Mouse (Mus musculus): ENCODE data around the gene Atp5c1.

Atp5c1 gene

DNA sequence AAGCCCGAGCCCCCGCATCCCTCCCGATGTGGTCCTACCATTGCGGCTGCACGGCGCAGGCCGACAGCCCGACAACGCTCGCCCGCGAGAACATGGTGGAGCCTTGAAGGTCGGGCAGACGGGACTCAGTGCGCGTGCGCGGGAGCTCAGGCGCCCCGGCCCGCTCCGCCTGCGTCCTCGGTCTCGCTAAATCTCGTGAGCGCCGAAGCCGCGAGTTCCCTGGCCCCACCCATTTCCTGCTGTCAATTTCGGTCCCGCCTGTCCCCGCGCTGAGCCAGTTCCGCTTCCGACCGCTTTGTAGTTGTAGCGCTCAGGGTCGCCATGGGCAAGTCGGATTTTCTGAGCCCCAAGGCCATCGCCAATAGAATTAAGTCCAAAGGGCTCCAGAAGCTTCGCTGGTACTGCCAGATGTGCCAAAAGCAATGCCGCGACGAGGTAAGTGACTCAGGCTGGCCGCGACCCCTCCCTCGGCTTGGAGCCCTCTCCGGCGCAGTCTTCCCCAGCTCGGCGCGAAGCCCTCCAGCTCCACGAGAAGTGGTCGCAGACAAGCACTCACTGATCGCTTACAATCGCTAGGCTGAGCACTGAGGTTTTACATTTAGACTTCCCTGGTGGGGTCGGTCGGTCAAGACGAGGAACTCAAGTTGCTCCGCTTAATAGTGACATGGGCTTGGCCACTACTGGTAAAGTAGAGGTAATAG, at the start of gene Atp5c1, which contains the start of gene Kin:
Atp5c1 (minus strand) TSS at position 201 of the 701 bp plus-strand sequence.
Kin (plus strand) TSS at position 284 of the 701 bp plus-strand sequence.
- in situ Hi-C loops (cut with MboI; ENCODE audit: low sequenced_read_pairs): no loop called here

DNA sequence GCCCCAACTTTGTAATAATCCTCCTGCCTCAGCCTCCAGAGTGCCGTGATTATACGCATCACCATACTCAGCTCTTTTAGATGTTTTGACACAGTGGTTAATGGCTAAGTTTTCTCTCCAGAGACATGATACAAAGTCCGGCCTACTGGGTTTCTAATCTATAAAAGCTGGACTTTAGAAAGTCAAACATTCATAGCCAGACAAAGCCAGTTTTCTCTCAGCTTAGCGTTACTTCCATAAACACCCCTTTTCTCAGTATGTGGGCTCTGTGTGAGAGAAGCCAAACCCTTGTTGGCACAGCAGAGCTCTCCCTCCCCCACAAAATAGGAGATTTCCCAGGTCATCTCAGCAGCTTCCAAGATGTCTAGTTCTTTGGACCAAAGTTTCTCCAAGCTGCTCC, 48.3 kb upstream of the Atp5c1 start:
- in situ Hi-C loops (cut with MboI; ENCODE audit: low sequenced_read_pairs): no loop called here

DNA sequence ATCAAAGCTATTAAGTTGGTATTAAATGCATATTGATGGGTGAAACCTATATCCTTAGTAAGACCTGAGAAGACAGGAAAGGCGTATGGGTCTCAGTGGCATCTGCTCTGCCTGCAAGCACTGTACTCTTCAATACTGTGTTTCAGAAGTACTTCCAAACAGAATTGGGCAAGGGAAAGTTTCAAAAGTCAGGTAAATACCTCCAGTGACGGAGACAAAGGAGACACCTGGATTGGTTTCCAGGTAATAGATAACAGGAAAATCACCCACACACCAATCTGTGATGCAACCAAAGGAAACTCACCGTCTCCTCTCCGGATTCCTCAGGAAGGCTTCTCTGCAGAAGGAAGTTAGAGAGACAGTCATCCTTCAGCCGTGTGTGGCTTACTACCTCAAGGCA, 47.2 kb upstream of the Atp5c1 start:
- in situ Hi-C loops (cut with MboI; ENCODE audit: low sequenced_read_pairs): no loop called here

DNA sequence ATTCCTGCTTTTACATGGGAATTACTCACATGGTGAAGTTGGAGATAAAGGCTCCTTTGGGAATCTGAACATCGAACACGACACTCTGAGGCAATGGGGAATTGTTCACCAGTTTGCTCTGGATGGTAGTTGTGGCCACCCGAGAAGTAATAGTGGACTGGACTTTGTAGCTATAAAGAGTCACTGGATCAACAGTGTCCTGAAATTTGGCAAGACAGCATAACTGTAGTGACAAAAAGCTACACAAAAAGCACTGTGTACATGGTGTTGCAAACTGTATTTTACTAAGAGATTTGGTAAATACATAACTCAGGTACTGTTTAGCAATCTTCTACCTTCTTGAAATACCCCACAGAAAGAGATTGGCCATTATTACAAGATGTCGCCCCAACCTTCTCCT, 45.8 kb upstream of the Atp5c1 start:
- in situ Hi-C loops (cut with MboI; ENCODE audit: low sequenced_read_pairs): no loop called here

GRCm38 (mm10) chr2:10121826-10122225, 41.5 kb upstream of the Atp5c1 start:
- in situ Hi-C loops (cut with MboI; ENCODE audit: low sequenced_read_pairs): no loop called here

- in situ Hi-C loops (cut with MboI; ENCODE audit: low sequenced_read_pairs): no loop called here
Observed at GRCm38 (mm10) chr2:10119276-10119675, 39.0 kb upstream of the Atp5c1 start.

- in situ Hi-C loops (cut with MboI; ENCODE audit: low sequenced_read_pairs): no loop called here
Observed at GRCm38 (mm10) chr2:10118751-10119150, 38.4 kb upstream of the Atp5c1 start.

DNA sequence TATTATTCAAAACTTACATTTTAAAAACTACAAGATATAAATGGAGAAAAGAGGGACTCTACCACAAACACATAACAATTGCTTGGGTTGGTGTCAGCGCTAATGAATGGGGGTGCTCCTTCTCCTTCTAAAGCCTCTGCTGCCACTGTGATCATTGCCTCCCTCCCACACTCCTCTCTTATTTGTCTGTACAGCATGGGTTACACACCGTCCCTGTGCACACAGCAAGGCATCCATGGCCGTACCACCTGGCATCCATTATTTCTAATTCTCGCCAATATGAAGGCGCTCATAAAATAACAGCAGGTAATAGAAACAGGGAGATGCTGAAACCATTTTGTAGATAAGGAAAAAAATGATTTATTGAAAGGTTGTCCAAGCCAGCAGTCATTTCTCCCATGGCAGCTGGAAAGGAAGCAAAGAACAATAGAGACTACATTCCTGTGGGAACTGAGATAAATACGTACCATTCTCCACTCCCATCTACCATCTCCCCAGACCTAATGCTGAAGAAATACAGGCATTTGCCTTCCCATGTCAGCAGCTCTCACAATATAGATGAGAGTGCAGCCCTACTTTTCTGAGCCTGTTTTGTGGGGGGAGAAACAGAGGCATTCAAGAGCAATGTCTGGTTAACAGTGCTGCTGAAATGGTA, 28.4 kb upstream of the Atp5c1 start:
- in situ Hi-C loops (cut with MboI; ENCODE audit: low sequenced_read_pairs): loop anchor here (10.0 kb wide), 1 partner anchor 186 kb away; no protein-coding TSS in a partner anchor

DNA sequence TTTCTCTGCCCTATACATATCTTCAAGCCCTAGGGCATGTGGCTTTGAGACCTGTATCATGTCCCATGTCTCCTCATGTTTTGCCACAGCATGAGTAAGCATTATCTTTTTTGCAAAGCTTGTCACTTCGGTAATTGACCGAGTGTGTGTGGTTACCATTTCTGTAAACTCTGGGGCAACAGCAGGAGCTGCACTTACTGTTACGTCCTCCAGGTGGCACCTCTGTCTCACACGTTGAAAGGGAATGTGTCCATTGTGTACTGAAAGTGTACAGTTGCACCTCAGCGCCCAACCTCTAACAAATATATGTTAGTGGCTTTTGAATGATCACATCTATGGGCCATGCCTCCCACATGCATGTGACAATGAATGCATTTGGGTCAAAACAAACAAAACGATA, 20.9 kb upstream of the Atp5c1 start:
- in situ Hi-C loops (cut with MboI; ENCODE audit: low sequenced_read_pairs): loop anchor here (10.0 kb wide), 1 partner anchor 194 kb away; no protein-coding TSS in a partner anchor

DNA sequence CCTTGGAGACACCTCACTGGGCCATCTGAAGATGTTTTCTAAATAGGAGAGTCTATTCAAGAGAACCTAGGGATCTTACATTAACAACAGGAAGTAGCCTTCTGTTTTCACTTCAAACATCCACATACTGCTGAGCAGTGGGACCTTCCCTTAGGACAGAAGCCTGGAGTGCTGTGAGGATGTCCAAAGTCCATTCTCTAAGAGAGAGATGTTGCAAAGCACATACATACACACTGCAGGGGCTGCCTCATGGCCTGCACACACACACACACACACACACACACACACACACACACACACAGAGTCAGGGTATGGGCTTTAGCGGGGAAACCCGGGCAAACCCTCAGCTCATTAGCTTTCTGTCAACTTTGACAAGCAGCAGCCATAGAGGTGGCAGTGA, 20.2 kb upstream of the Atp5c1 start:
- in situ Hi-C loops (cut with MboI; ENCODE audit: low sequenced_read_pairs): loop anchor here (10.0 kb wide), 1 partner anchor 194 kb away; no protein-coding TSS in a partner anchor

DNA sequence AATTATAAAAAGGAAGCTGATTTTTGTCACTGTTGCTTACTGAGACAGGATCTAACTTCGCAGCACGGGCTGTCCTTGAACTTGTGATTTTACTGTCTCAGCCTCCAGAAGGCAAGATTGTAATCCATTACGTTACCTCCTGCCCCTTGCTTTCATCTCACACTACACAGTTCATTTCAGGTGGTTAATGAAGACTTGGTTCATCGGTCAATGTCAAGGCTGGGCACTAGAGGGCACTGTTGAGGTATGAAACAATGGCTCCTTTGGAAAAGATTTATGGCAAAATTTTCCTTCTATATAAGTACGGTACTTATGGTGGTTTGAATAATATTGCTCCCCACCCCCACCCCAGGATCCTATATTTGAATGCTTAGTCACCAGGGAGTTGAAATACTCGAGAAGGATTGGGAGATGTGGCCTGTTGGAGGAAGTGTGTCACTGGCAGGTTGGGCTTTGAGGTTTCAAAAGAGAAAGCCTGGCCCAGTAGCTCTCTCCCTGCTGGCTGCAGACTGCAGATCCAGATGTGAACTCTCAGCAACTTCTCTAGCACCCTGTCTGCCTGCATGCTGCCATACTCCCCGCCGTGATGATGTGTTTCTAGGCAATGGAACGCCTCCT, 18.4 kb upstream of the Atp5c1 start:
- in situ Hi-C loops (cut with MboI; ENCODE audit: low sequenced_read_pairs): no loop called here

DNA sequence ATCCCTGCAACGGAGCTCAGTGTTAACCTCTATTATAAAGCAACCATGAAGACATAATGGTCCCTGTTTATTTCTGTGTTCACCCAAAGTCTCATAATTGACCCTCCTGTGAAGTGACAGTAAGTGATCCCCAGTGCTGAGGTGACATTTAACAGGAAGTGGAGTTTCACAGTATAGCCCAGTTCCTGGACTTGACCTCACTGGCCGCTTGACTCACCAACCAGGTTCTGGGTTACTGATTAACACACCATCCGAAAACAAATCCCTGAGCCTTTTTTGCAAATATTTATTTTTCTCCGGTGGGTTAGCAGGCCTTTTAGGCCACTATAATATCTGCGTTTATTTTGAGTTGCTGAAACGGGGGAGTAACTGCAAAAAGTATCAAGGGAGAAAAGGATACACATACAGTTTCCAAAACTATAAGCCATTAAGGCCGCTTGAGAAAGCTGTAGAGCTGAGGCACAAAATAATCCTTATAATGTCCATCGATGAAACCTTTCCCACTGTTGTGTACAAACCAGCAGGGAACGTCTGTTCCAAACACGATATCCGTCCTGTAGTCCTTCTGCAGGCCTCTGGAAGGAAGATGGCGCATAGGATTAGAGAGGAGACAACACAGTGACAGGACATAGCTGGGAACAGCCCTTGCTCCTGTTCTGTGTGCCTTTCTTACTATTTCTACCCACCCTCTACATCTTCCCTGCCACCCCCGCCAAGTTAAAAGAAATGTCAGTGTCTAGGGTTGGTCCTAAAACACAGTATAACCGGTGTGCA, 14.2 kb upstream of the Atp5c1 start:
- in situ Hi-C loops (cut with MboI; ENCODE audit: low sequenced_read_pairs): no loop called here

DNA sequence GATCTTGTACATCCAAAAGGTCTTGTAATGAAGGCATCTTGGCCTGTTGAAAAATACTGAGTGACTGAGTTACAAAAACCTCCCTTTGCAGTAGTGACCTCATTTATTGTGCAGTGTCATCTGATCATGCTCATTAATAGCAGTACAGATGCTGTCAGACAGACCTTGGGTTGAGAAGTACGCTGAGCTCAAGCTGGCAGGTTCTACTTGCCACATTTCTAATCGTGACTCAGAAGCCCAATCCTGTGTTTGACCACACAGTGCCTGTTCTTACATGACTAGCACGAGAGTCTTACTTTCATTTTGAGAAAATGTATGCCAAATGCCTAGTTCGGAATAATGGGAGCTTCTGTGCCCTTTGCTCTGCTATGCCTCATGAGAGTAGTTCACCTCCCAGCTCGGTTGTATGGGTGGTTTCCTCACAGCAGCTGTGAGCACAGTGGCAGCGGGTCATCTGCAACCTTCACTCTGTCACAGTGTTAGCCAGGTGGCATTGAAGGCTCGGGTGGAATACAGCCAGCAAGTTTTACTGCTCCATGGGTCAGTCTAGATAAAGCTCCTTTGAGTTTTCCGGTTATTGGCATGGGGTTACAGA, 7.0 kb upstream of the Atp5c1 start:
- in situ Hi-C loops (cut with MboI; ENCODE audit: low sequenced_read_pairs): no loop called here

DNA sequence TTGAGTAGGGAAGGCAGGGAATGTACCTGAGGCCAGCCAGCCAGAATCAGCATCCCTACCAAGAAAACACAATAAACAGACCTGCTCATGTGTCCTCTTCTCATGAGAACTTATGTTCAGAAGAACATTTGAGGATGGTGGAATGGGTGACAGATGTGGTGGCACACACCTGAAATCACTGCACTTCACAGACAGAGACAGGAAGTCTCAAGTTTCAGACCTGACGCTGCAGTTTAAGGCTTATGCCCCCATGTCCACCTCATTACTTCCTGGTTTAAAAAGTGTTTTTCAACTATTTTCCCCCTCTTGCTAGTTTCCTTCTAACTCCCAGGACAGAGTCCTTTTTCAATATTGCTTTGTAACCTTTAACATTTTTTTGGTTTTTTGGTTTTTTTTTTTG, 2.4 kb upstream of the Atp5c1 start:
- in situ Hi-C loops (cut with MboI; ENCODE audit: low sequenced_read_pairs): no loop called here

GRCm38 (mm10) chr2:10081453-10082080, 1.3 kb upstream of the Atp5c1 start:
- in situ Hi-C loops (cut with MboI; ENCODE audit: low sequenced_read_pairs): no loop called here

DNA sequence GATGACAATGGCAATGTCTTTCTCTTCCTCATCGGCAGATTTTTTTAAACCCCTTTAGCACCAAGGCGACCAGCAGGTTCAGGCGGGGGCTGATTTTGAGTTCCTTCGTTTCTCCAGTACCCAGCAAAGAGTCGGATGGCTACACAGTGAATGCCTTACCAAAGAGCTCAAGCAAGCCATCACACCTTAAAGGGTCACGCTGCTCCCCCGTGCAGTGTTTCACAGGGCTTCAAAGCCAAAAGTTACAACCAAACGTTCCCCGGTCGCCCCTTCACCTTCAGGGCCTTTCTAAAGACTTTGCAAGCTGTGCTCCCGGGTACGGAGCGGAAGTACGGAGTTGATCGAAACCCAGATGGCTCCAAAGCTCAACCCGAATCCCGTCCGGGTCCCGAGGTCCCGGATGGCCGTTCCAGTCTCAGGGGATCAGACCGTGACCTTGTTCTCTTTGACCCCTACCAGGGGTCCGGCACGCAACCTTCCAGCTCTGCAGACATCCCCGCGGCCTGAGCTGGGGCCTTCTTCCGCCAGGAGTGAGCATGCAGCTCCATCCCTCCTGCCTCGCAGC, 483 bp downstream of the Atp5c1 start:
- in situ Hi-C loops (cut with MboI; ENCODE audit: low sequenced_read_pairs): no loop called here

DNA sequence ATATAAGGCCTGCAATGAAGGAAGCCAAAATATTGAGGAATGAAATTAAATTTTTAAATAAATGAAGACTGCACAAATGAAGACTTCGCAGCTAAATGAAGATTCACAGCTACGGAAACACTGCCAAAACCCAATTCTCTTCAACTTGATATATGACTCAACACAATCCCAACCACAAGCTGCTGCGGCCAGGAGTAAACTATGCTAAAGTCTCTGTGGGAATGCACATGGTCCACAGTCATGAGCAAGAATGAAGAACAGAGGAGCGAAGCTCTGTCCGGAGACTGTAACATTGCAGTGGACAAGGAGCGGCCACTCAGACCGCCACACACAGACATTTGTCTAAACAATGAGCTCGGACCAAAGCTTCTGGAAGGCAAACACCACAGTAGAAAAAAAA, 3.6 kb downstream of the Atp5c1 start:
- in situ Hi-C loops (cut with MboI; ENCODE audit: low sequenced_read_pairs): no loop called here

DNA sequence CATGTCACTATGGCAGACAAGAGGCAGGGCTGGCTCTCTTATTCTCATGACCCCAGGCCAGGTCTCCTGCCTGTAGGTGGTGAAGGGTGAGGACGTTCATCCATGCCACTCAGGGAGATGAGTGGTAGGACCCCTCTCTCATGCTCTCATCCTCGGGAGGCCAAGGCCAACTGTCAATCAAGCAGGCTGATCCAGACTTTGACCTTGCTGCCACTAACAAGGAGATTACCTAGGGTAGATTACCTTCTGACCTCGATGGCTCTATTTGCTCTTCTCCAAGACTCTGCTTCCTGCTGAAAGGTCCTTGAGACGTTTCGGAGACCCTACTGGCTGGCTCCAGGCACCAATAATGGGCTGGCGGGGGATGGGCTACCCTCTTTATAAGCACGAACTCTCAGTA, 5.8 kb downstream of the Atp5c1 start:
- in situ Hi-C loops (cut with MboI; ENCODE audit: low sequenced_read_pairs): no loop called here

DNA sequence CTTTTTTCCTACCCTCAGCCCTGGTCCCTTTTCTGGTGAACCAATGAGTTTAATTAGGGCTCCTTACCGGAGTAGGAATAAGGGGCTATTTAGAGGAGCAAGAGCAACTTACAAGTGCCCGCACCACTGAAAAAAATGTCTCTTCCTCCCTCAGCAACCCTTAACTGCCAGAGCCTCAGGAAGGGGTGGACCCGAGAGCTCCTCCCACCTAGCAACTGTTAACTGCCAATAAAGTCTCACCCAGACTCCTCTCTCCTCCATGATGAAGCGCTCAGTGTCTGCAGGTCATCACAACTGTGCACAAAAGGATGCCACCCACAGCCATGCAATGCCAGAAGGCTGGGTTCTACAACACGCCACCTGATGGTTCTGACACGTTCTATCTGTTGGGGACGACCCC, 8.6 kb downstream of the Atp5c1 start:
- in situ Hi-C loops (cut with MboI; ENCODE audit: low sequenced_read_pairs): no loop called here

DNA sequence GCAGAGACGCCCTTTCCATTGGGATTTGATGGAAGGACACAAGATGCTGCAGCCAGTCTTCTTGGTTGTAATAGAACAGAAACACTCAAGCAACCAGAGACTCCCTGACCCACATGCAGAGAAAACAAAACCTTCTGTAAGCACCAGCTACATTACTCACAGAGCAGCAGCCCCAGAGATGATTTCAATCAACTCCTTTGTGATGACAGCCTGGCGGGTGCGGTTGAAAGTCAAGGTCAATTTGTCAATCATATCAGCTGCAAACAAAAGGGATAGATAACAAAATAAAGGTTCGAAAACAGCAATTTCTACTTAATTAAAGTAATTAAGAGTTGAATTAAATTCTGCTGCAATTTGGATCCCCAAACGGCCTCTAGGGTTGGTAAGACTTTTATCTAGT, 21.5 kb downstream of the Atp5c1 start:
- in situ Hi-C loops (cut with MboI; ENCODE audit: low sequenced_read_pairs): no loop called here
